Mouse (Mus musculus): ENCODE measurements at regions not wholly inside any gene's neighbourhood (a gene's known extent, or its start where the extent isn't known, plus 50 kb on each side); places are given as distances from the start of the nearest gene placed in this dataset.

- TF ChIP-seq E2F4 (IDR thresholded peaks at IDR 0.05; ENCODE audit: insufficient read depth) (no peak), MAX (IDR thresholded peaks at IDR 0.05; ENCODE audit: low read depth) (no peak), USF1 (IDR thresholded peaks at IDR 0.05; ENCODE audit: low read depth) (no peak), MYOD1 (IDR thresholded peaks at IDR 0.05; ENCODE audit: control insufficient read depth in 1 of 3, insufficient read length in 2 of 3, low read depth in 2 of 3) (no peak), MYOG (IDR thresholded peaks at IDR 0.05; ENCODE audit: control insufficient read depth in 1 of 3, insufficient read depth in 1 of 3, insufficient read length in 2 of 3, low read depth in 2 of 3) (no peak), POLR2A (IDR thresholded peaks at IDR 0.05; ENCODE audit: insufficient read length, low read depth) (no peak), POLR2AphosphoS2 (IDR thresholded peaks at IDR 0.05; ENCODE audit: insufficient read length, low read depth) (no peak), TCF12 (IDR thresholded peaks at IDR 0.05; ENCODE audit: insufficient read depth, poor library complexity, severe bottlenecking) (no peak), SRF (IDR thresholded peaks at IDR 0.05; ENCODE audit: control insufficient read depth, insufficient read length, low read depth) (no peak), REST (IDR thresholded peaks at IDR 0.05; ENCODE audit: insufficient read depth, insufficient read length) (no peak)
These were observed 247.3 kb upstream of the Klf4 start for GRCm38 (mm10) chr4:55779581-55779980.

All from myocyte (in vitro differentiated cells).